Mouse (Mus musculus) lung, postnatal 0 days (tissue): Measurements from ENCODE around the gene Dlgap1.

Experiments
- CTCF ChIP-seq: IDR thresholded peaks from 2 replicates; pipeline ENCODE4 v1.5.1; 2016; ENCODE audit warnings: antibody characterized with exemption, mild to moderate bottlenecking
- EP300 ChIP-seq: IDR thresholded peaks from 2 replicates; pipeline ENCODE4 v1.6.1; 2016; ENCODE audit warnings: antibody characterized with exemption, mild to moderate bottlenecking, control low read depth

DNA sequence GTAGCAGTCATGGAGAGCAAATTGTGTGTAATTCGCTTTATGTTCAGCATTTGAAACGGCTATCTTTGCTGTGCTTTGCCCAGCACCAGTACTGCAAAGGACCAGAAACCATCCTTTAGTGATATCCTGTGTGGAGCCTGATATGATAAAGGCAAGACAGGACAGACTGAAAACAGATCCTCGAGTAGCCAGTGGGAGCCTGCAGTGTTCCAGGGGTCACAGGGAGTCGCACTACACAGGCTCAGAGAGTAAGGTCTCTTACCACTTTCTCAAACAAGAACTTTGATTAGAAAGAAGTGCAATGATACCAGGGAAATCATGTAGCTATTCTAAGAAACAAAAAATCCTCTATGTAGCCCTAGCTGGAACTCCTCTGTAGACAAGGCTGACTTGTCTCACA lies 826.3 kb downstream of the Dlgap1 start:
- no peak for TF ChIP-seq CTCF
- TF ChIP-seq EP300, result no peak
